Mouse (Mus musculus) forebrain, embryonic 14.5 days (tissue): ENCODE results near the gene Cplx2. TPM values are rescaled to one million over a fixed set of nuclear protein-coding genes. Genes with fewer than 3 reads are reported as not detected.
A peak's percentile ranks its signal among the peaks of the same experiment; 100 is the strongest.

Experiments
- ATAC-seq: fragments of 200-750 bp; cut with Nextera tagmentation; 2 replicates; pipeline ENCODE4 v1.8.0; 2017; ENCODE audit warnings: mild to moderate bottlenecking, moderate library complexity
- DNase-seq: peaks from one replicate; pipeline ENCODE4 v3.0.0-alpha.2; 2015; ENCODE audit warnings: low spot score
- H3K27ac ChIP-seq: fragments of 300-500 bp; sonication (generic); 2 replicates; pipeline ENCODE4 v1.5.1; 2014; ENCODE audit warnings: low read depth, mild to moderate bottlenecking, control low read depth, low read length, moderate library complexity
- H3K27me3 ChIP-seq: fragments of 300-500 bp; sonication (generic); replicated peaks from 2 replicates; pipeline ENCODE4 v1.6.1; 2014; ENCODE audit warnings: low read length, control low read depth, mixed read lengths; ENCODE audit not compliant: control insufficient read depth, insufficient read depth
- H3K36me3 ChIP-seq: fragments of 300-500 bp; sonication (generic); 2 replicates; pipeline ENCODE4 v1.6.1; 2014; ENCODE audit warnings: low read length, control low read depth; ENCODE audit not compliant: control insufficient read depth, insufficient read depth
- H3K4me1 ChIP-seq: fragments of 300-500 bp; sonication (generic); 2 replicates; pipeline ENCODE4 v1.6.1; 2014; ENCODE audit warnings: antibody characterized with exemption, low read length, control low read depth; ENCODE audit not compliant: control insufficient read depth, insufficient read depth
- H3K4me2 ChIP-seq: fragments of 300-500 bp; sonication (generic); 2 replicates; pipeline ENCODE4 v1.6.1; 2014; ENCODE audit warnings: mild to moderate bottlenecking, control low read depth, low read length
- H3K4me3 ChIP-seq: fragments of 300-500 bp; sonication (generic); 2 replicates; pipeline ENCODE4 v1.5.1; 2014; ENCODE audit warnings: low read depth, low read length, control low read depth
- H3K9ac ChIP-seq: fragments of 300-500 bp; sonication (generic); 2 replicates; pipeline ENCODE4 v1.6.1; 2014; ENCODE audit warnings: mild to moderate bottlenecking, low read length, control low read depth, moderate library complexity
- H3K9me3 ChIP-seq: fragments of 300-500 bp; sonication (generic); replicated peaks from 2 replicates; pipeline ENCODE4 v1.6.1; 2016; ENCODE audit warnings: low read length, control low read depth, mixed read lengths; ENCODE audit not compliant: control insufficient read depth
- WGBS: fragments of 180-500 bp; shearing (Covaris S2); extraction: QIAGEN DNeasy Blood & Tissue Kit; methylation state at CpG from one replicate; pipeline ENCODE4 v1.1.7; 2014; 5-methylcytosine and 5-hydroxymethylcytosine counted together
- polyA plus RNA-seq: library from polyadenylated mRNA; unstranded; fragments of >200 nt; fragmentation: Nextera tagmentation; extraction: Ambion mirVana; gene quantifications from 2 replicates; pipeline ENCODE4 v1.2.1, GENCODE M21; 2014

The Cplx2 gene
- polyA plus RNA-seq, 1 experiment from 2014 or later = 23.4 TPM

GRCm38 (mm10) chr13:54375497-54376495, 4.6 kb downstream of the Cplx2 start:
- no peaks in the 10 kb centered on the region for H3K27me3 ChIP-seq
- ATAC-seq = no peak
- H3K4me3 ChIP-seq = no peak overlapping the region
- WGBS = 68% methylated on average over 11 of the region's 11 CpGs
- H3K9me3 ChIP-seq = no peaks in the 10 kb centered on the region
- peaks cover 14% of the 10 kb centered on the region; the same call in 1 of the 2 replicates for H3K4me1 ChIP-seq
- H3K9ac ChIP-seq = no peak overlapping the region
- peaks cover 13% of the 10 kb centered on the region; the same call in 1 of the 2 replicates for H3K36me3 ChIP-seq
- no peak overlapping the region for H3K27ac ChIP-seq
- no peak for DNase-seq
- H3K4me2 ChIP-seq = no peak overlapping the region

- H3K36me3 ChIP-seq = peaks cover 13% of the 10 kb centered on the region; the same call in 1 of the 2 replicates
- no peak overlapping the region for H3K27ac ChIP-seq
- peaks cover 13% of the 10 kb centered on the region; the same call in 1 of the 2 replicates for H3K4me1 ChIP-seq
- no peaks in the 10 kb centered on the region for H3K27me3 ChIP-seq
- H3K9ac ChIP-seq = no peak overlapping the region
- no peak overlapping the region for H3K4me3 ChIP-seq
- no peak for DNase-seq
- WGBS = 87% methylated on average over 7 of the region's 7 CpGs
- H3K4me2 ChIP-seq = no peak overlapping the region
- no peaks in the 10 kb centered on the region for H3K9me3 ChIP-seq
- ATAC-seq = no peak
Measured at GRCm38 (mm10) chr13:54376736-54377135, 5.6 kb downstream of the Cplx2 start.

- DNase-seq (no peak), ATAC-seq (no peak)
- H3K27ac ChIP-seq = no peak overlapping the region
- 63% methylated on average over 3 of the region's 3 CpGs for WGBS
- H3K4me3 ChIP-seq = no peak overlapping the region
- H3K36me3 ChIP-seq = peaks cover 13% of the 10 kb centered on the region; the same call in 1 of the 2 replicates
- H3K9me3 ChIP-seq = no peaks in the 10 kb centered on the region
- H3K27me3 ChIP-seq = no peaks in the 10 kb centered on the region
- H3K4me1 ChIP-seq = peaks cover 8% of the 10 kb centered on the region; the same call in 1 of the 2 replicates
- H3K4me2 ChIP-seq = no peak overlapping the region
- H3K9ac ChIP-seq = no peak overlapping the region
Measured at GRCm38 (mm10) chr13:54378051-54378450, 6.9 kb downstream of the Cplx2 start.

GRCm38 (mm10) chr13:54380421-54380820, 9.3 kb downstream of the Cplx2 start:
- Histone ChIP-seq H3K4me3 (no peak overlapping the region), H3K9ac (no peak overlapping the region), H3K9me3 (no peaks in the 10 kb centered on the region), H3K4me2 (no peak overlapping the region), H3K27me3 (no peaks in the 10 kb centered on the region), H3K27ac (no peak overlapping the region), H3K36me3 (peaks cover 13% of the 10 kb centered on the region; the same call in 1 of the 2 replicates), H3K4me1 (peaks cover 10% of the 10 kb centered on the region)
- no peak for DNase-seq
- no peak for ATAC-seq
- 90% methylated on average over 5 of the region's 5 CpGs for WGBS

GRCm38 (mm10) chr13:54381396-54381795, 10.2 kb downstream of the Cplx2 start:
- H3K27me3 ChIP-seq = no peaks in the 10 kb centered on the region
- no peak overlapping the region for H3K4me3 ChIP-seq
- peaks cover 13% of the 10 kb centered on the region; the same call in 1 of the 2 replicates for H3K36me3 ChIP-seq
- H3K4me1 ChIP-seq = peaks cover 12% of the 10 kb centered on the region
- no peak overlapping the region for H3K9ac ChIP-seq
- no peak overlapping the region for H3K4me2 ChIP-seq
- DNase-seq (no peak), ATAC-seq (no peak)
- 83% methylated on average over 8 of the region's 8 CpGs for WGBS
- H3K9me3 ChIP-seq = no peaks in the 10 kb centered on the region
- H3K27ac ChIP-seq = no peak overlapping the region

- Histone ChIP-seq H3K4me1 (peaks cover 25% of the 10 kb centered on the region), H3K9ac (no peak overlapping the region), H3K27me3 (no peaks in the 10 kb centered on the region), H3K4me3 (no peak overlapping the region), H3K36me3 (peaks cover 13% of the 10 kb centered on the region; the same call in 1 of the 2 replicates), H3K27ac (no peak overlapping the region), H3K9me3 (no peaks in the 10 kb centered on the region), H3K4me2 (no peak overlapping the region)
- DNase-seq (no peak), ATAC-seq (no peak)
- 76% methylated on average over 5 of the region's 5 CpGs for WGBS
Measured at GRCm38 (mm10) chr13:54383531-54383930, 12.4 kb downstream of the Cplx2 start.

GRCm38 (mm10) chr13:54384518-54384917, 13.4 kb downstream of the Cplx2 start:
- WGBS = 38% methylated on average over 5 of the region's 5 CpGs
- Histone ChIP-seq H3K27ac (peak overlapping the region; percentile 1), H3K4me1 (peaks cover 25% of the 10 kb centered on the region), H3K27me3 (no peaks in the 10 kb centered on the region), H3K36me3 (0 out of 2 replicates have a peak, but pooled peaks cover 7% of the 10 kb centered on the region), H3K4me3 (no peak overlapping the region), H3K4me2 (peak overlapping the region; percentile 18; the same call in 1 of the 2 replicates), H3K9me3 (no peaks in the 10 kb centered on the region), H3K9ac (no peak overlapping the region)
- DNase-seq = no peak
- peak; percentile 31; the same call in 1 of the 2 replicates for ATAC-seq

- DNase-seq (no peak), ATAC-seq (no peak)
- Histone ChIP-seq H3K36me3 (0 out of 2 replicates have a peak, but pooled peaks cover 5% of the 10 kb centered on the region), H3K4me2 (peak overlapping the region; percentile 18; the same call in 1 of the 2 replicates), H3K4me1 (peaks cover 31% of the 10 kb centered on the region), H3K27ac (peak overlapping the region; percentile 1; the same call in 1 of the 2 replicates), H3K4me3 (no peak overlapping the region), H3K27me3 (no peaks in the 10 kb centered on the region), H3K9ac (no peak overlapping the region), H3K9me3 (no peaks in the 10 kb centered on the region)
- 57% methylated on average over 19 of the region's 19 CpGs for WGBS
Measured at GRCm38 (mm10) chr13:54385008-54386004, 14.2 kb downstream of the Cplx2 start.
